Mouse (Mus musculus) kidney, postnatal 14 days (tissue): ENCODE measurements around the gene Grm4.

Experiments
- DNase-seq: peaks from one replicate; pipeline ENCODE4 v3.0.0; 2022; ENCODE audit warnings: mixed read lengths

The Grm4 gene

DNA sequence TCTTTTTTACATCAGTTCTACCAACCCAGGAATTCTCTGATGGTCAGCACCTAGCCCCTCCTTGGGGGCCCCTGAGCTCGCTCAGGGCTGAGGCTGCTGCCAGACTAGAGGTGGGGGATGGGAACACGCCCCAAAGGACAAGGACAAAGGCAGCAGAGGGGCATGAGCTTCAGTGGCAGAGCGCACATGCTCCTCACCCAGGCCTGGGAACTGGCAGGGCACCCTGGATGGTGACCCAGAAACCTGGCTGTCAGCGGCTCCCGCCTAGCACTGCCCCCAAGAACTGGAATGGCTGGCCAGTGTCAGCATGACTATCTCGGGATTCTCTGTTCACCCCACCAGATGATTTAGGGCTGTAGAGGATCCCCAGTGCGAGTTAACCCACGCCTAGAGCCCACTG is 28.0 kb upstream of the Grm4 start:
- DNase-seq = no peak

DNA sequence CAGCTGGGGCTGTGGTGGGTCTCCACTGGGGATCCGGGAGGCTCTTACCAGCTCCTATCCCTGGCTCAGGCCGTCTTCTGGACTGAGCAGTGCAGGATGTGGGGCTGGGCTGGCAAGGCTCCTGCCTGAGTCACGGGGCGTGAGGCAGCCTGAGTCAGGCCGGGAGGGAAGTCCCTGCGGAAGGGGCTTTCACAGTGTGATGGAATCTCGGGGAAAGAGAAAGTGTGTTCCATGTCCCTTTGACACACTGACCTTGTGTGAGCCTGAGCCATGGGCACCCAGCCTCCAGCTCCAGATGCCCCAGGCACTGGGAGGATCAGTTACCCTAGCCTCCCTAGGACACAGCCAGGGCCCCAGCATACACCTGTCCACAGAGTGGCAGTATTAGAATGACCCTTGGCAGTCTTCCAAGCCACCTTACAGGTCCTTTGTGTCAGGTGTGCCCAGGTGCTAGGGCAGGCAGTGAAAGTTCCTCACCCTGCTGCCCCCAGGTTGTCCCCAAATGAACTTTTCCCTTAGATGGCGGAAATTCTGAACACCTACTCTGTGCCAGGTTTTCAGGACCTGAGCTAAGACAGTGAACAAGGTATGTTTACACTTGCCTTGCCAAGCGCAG is 26.2 kb upstream of the Grm4 start:
- DNase-seq = peak; percentile 57

DNA sequence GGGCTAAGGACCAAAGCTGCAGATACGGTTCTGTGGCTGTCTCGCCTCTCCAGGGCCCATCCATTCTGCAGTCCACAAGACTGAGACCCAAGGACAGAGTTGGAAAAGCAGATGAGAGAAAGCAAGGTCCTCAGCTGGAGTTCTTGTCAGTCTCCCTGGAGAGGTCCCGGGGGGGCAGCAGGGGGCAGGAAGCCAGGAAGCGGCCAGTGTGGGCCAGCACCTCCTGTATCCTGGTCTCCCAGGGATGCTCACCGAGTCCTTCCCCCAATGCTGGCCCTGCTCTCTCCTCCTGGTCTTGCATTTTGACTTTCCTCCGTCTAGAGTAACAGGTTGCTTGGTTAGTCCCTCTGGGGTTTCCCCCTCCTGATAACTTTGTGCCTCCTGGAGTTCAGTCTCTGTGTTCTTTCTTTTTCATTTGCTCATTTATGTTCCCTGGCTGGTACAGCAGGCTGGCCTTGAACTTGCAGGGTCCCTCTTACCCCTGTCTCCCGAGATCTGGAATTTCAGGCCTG is 25.4 kb upstream of the Grm4 start:
- no peak for DNase-seq

DNA sequence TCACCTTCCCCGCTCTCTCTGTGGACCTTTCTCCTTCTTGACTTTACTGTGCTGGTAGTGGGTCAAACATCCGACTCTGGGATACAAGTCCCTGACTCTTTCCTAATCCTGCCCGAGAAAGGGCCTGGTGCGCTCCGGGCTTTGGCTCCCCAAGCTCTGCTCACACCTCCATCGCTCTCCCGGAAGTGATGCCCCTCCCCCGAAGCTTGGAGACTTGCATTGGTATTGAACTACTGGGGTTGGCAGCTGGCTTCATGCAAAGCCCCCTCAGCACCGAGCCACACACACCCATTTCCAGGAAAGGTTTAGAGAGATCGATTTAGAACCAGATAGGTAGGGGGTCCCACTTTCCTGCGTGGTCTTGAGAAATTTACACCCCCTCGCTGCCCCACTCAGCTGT is 24.8 kb upstream of the Grm4 start:
- DNase-seq = no peak

DNA sequence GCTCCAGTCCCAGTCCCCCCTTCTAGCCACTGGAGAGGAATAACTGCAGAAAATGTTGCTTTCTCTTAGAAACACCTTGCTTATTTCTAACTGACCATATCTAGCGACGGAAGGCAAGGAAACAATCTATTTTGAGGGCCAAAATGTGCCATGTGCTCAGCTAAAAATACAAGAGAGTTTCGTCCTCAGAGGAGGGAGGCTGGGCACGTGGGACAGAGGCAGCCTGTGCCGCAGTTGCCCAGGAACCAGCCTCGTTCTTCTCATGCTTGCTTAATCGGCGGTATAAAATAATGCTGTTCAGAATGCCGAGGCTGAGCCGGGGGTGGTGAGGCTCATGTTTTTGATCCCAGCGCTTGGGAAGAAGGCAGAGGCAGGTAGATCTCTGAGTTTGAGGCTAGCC is 23.3 kb upstream of the Grm4 start:
- no peak for DNase-seq

DNA sequence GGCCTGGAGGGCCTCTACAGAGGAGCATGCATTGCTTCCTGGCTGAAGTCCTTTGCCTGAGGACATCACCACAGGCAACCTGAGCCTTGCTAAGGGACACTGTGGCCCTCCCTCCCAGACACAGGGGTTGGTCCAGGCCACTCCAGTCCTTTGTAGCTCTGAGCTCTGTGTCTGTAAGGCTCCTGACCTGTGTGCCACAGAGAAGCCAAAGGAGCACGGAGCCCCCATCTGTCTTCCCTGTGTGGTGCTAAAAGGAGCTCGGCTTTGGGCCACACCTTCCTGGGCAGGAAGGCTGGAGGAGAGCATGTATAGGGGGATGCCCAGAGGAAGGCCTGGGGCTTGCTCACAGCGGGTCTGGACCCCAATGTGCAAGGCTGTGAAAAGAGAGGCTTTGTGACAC is 20.8 kb upstream of the Grm4 start:
- DNase-seq = no peak

DNA sequence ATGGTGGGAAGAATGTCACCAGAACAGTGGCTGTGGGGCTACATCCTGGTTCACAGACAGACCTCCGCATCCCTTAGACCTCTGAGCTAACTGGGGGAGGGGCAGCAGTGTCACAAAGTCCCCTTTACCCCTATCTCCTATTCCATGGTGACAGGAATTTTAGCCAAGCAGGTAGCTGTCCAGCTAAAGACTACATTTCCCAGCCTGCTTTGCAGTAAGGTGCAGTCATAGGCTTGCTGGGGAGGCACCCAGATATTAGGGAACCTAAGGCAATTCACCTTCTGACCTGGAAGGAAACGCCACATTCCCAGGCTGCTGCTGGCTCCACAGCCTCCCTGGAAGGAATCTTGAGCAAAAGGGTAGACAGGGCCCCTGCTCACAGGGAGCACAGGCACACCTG is 20.1 kb upstream of the Grm4 start:
- no peak for DNase-seq

DNA sequence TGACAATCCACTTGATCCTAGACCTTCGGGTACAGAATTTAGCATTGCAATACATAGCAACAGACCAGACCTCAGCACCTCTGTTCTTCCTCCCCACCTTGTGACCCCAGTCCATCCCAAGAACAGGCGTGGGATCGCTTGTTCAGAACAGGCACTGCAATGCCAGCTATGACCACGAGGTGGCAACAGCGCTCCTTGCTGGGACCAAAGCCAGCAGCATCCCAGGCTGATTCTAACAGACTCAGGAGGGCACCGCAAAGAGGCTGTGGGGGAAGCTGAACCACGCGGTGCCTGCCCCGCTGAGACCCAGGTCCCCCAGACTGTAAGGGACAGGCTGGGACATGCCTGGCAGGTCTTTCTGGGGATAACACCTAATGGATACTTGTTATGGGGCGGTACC is 13.5 kb upstream of the Grm4 start:
- peak; percentile 88 for DNase-seq

DNA sequence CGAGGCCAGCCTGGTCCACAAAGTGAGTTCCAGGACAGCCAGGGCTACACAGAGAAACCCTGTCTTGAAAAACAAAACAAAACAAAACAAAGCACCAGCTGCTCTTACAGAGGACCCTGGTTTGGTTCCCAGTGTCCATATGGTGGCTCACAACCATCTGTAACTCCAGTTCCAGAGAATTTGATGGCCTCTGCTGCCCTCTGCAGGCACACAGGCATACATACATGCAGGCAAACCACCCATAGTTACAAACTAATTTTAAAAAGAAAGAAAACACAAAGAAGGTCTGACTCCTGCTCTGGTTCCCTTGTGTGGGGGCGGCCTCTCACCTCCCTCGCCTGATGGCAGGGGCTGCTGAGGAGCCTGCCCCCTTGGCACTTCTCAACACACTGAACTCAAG is 12.2 kb upstream of the Grm4 start:
- DNase-seq = no peak

DNA sequence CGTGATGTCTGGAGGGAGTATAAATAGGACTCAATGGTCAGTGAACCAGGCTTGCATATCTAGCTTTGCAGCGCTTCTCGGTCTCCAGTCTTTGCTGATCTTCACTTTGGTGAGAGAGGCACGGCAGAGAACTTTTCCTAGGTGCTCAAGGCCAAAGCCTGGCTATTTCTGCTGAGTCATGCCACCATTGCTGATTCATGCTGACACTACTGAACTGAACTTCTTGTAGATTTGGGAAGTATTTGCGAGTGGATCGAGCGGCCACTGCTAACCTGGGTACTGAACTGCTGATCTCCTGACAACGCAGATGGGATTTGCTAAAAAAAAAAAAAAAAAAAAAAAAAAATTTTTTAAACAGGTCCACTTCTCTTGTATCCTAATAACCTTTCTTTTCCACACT is 10.9 kb upstream of the Grm4 start:
- no peak for DNase-seq

DNA sequence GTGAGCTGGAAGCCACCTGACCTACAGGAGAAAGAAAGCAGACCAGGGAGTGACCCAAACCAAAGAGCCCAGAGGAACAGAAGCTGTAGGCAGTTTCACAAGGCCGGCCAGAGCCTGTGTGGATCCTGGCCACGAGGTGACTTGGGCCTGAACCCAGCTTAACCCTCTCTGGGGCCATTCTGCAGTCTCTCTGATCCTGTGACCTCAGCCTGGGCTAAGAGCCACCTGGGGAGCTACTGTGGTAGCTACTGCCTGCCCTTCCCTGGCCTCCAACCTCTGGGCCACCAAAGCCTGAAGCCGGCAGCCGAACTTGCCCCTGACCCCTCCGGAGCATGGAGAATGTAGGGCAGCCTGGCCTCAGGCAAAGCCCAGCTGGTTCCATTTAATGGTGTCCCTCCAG is 7.6 kb upstream of the Grm4 start:
- no peak for DNase-seq

DNA sequence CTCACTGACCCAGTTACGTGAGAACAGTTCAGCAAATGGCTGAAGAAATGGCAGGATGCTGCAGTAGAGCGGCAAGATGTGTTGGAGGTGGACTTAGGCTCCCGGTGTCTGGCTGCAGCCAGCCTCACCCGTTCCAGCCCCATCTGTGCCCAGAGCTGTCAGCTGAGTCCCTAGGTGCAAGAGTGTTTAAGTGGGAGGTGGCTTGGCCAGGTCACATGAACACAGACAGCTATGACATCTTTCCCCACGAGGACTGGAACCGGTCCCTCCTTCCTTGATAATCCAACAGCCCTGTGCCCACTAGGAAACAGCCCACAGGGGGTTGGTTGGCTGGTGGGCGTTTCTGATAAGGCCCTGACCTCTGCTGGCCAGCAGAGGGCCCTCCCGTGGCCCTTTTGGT is 6.8 kb upstream of the Grm4 start:
- no peak for DNase-seq

DNA sequence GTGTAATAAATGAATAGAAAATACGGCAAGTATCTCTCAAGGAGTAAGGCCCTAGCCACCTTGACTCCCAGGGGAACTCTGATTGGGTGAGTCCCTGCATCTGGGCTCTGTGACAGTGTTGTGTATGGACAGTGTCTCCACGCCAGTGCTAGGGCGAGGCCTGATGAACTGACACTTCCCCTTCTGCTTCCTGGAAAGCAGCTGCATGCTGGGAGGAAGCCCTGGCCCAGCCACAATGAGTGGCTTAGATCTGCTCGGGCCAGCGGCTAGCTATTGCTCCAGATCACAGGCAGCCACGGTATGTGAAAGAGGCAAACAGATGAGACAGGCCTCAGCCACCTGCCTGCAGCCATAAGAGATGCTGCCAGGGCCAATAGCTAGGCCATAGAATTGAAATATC is 6.0 kb upstream of the Grm4 start:
- DNase-seq = no peak

DNA sequence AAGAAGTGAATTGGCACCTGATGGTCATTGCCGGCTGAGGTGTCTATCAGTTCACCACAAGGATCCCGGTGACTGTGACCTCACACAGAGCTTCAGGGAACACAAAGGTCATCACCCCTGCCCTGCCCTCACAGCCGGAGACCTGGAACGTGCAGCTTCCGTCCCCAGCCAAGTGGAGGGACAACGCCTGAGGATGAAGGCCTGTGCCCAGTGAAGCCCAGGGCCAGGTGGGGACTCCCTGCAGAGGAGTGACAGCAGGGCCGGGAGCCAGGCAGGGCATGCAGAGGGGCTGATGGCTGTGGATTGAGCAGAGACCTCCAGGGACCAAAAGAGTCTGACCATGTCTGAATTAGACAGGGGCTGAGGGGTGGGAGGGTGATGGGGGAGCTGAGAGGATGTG is 1.9 kb upstream of the Grm4 start:
- DNase-seq = no peak

DNA sequence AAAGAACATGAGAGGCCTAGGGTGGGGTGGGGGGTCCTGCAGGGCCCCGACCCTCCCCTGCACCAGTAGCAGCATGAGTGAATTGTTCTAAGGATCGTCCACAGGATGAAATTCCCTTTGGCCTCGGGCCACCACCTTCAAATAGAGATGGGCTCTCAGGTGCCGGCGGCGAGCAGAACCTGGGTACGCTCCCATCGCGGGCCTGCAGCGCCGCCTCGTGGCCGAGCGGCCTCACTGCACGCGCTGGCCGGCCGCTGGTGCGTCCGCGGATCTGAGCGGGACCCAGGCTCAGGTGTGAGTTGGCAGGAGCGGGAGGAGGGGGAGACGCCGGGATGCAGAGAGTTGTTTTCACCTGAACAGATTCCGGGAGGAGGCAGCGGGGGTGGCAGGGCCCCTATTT is 646 bp downstream of the Grm4 start:
- peak; percentile 63 for DNase-seq

DNA sequence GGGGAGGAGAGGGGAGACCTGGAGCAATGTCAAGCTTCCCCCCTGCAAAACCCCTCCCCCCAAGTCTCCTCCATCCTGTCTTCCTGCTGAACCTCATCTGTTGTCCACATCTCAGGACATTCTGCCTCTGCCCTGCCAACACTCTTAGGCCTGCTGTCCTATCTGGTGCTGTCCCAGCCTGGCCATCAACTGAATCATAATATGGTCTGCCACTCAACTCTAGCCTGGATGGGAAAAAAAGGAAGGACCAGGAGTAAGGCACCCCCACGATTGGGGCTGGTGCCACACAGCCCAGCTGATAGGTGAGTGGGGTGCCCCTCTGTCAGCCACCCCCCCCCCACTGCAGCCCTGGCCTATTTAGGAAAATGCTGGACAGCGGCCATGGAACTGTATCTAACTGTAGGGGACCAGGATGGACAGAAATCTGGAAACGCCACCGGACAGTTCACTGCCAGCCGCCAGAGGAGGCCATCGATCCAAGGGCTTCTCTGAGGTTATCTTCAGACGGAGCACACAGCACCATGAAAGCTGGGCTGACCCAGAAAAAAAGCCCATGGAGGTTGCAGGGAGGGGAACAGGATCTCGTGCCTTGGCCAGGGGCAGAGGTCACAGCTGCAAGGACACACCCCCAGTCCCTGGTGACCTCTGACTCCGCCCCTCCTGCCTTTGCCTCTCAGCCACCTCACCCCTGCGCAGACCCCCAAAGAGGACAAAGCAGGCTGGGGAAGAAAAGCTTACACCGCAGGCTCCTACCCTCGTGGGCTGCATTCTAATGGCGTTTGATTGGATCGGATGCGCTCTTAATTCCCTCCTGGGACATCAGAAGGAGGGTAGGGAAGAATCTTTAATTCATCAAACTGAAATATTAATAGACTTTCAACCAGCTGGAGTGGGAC is 2.3 kb downstream of the Grm4 start:
- no peak for DNase-seq

DNA sequence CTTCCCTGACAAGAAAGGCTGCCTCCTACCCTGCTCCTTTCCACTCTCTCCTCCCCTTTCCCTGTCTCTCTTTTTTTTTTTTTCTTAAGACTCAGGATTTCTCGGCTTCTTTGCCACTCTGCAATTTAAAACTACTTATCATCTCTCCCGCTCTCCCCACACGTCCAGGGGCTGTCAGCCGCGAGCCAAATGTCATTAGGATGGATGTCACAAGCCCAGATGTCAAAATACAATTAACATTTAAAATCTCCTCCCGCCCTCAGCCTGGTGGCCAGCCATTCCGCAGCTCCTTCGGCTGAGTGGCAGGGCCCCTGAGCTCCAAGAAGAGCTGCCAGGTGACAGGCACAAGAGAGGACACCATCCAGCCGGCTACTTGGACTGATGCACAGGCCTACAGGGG is 2.9 kb downstream of the Grm4 start:
- DNase-seq = no peak

DNA sequence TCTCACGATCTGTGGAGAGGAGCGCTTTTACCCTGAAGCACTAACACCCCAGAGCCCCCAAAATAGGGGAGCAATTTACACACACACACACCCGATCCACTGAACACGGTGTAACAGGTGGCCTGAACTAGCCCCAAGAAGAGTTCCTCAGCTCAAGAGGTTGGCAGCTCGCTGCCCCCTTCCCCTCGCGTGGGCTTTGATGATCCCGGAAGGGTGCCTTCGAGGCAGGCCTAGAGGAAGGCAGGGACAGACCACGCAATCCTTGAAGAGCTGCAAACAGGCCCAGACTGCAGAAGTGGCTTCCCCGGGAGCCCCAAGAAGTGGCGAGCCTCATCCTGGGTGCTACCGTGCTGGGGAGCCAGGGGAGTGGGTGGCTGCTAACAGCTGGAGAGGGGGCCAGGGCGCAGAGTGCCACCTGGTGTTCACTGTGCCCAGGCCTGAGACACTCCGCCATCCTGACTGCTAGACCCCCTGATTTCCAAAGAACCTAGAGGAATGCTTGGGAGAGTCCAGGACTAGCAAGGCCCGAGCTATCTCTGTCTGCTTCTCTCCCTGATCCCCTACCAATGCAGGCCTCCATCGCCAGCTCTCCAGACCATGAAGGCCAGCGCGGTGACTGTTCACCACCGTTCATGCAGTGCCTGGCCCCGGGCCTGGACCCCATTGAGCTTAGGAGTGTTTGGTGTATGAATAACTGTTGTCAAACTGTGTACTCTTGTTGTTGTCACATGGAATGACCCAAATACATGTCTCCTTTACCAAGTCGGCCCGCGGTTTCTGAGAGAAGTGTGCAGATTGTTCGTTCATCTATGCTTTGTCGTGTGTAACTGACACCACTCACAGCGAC is 7.1 kb downstream of the Grm4 start:
- no peak for DNase-seq

DNA sequence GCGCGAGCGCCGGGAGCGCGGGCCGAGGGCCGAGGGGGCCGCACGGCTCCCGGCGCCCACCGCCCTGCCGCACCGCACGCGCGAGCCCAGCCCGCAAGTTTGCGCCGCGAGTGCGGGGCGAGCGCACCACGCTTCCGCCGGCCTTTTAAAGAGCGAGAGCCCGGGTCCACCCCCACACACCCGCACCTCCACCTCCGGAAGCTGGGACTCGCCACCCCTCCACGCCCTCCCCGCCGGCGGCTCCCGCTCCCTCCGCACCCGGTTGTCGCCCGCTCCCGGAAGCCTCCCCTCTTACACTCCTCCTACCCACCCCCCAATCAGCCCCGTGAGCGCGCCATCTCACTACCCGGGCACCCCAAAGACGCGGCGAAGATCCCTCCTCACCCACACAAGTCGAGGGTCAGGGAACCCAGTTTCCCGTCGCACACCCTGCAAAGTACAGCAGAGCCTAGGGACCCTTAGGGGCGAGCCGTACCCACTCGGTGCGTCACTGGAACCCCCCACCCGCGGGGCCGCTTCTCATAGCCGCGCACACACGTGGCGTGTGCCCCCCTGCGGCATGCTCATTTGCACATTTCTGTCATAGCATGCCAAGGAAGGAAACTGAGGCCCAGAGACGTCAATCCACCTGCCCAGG is 7.8 kb downstream of the Grm4 start:
- DNase-seq = no peak

DNA sequence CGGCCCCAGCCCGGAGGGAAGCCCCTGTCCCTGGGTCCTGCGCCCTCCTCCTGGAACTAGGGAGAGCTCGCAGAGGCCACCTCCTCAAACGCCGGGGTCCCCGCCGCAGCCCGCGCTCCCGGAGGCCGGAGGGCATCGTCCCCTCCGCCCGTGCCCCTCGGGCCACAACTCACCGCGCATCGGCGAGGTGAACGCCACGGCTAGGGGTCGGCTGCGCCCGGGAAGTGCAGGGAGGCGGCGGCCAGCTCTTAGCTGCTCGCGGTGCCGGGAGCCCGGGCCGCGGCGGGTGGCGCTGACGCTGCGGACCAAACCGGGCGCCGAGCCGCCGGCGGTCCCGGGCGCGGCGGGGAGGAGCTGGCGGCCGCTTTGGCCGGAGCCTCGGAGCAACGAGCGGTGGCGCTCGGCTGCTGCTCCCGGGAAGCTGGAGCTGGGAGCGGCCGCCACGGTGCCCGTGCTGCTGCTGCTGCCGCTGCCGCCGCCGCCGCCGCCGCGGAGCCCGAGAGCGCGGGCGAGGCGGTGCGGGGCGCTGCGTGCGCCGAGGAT is 8.5 kb downstream of the Grm4 start:
- no peak for DNase-seq

DNA sequence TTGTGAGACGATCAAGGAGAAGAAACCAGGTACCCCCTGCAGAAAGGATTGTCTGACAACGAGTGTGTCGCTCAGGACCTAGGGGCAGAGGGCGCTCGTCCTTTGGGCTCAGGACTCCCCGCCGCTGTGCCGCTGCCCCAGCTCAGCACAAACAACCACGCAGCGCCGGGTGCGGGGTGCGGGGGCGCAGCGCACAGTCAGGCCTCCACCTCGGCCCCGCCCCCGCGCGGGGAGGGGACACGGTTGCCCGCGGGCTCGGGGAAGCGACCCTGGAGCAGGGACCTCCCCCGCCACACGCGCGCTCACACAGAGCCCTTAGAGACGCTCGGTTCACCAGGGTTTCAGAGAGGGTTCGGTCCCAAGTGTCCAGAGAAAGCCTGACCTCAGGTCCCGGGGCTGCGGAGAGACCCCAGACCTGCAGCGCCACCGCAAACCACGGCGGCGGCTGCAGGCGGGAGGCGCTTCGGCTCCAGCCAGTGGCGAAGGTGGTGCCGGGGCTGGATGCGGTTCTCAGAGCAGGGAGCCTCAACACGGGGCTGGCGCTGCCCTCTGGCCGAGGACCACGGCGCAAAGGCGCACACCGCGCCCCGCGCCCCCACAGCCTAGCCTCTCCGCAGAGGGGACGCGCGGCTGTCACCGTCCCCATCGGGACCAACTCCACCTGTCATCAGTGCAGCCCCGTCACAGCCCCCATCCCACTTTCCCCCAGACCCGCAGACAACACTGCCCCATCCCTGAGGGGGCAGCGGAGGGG is 9.2 kb downstream of the Grm4 start:
- no peak for DNase-seq

DNA sequence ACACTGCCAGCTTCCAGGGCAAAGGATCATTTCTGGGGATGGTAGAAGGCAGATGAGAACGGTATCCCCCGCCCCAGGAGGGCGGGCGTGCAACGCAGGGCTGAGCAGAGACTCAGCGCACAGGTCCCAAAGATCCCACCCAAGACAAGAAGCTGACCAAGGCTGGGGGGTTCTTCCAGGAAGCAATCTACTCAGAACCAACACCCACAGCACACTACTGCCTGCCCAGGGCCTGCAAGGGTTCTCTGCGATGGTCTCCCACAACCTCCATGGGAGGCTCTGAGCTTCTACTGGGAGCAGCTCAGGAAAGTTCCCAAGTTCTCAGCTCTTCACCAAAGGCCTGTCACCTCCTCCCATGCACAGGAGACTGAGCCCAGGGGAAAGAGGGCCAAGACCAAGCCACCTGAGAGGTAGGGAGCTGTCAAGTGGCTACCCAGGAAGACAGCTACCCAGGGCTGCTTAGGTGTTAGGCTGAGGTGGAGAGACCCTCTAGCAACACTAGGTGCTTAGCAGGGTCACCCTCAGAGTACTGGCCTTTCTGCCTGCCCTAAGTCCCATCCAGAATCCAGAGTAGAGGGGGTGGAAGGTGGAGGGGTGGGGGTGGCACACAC is 10.0 kb downstream of the Grm4 start:
- no peak for DNase-seq
